Mouse (Mus musculus): Measurements from ENCODE around the gene Rtca. TPM values are rescaled to one million over a fixed set of nuclear protein-coding genes. Genes with fewer than 3 reads are reported as not detected.

Gene Rtca
- polyA plus RNA-seq, 1 experiment from 2014 or later: 118 TPM

GRCm38 (mm10) chr3:116529741-116530140, 21.7 kb upstream of the Rtca start:
- WGBS: 49% methylated on average over 5 of the region's 5 CpGs
- H3K9me3 ChIP-seq (ENCODE audit: control insufficient read depth, low read length): no peaks in the 10 kb centered on the region
- no peak overlapping the region for H3K9ac ChIP-seq (ENCODE audit: low read length)
- H3K27me3 ChIP-seq (ENCODE audit: control insufficient read depth, insufficient read depth, low read length): no peaks in the 10 kb centered on the region
- H3K4me2 ChIP-seq (ENCODE audit: low read depth): no peak overlapping the region
- DNase-seq (ENCODE audit: low spot score) (no peak), ATAC-seq (ENCODE audit: insufficient read depth, low FRiP score, low TSS enrichment) (no peak)
- H3K4me1 ChIP-seq (ENCODE audit: control insufficient read depth, insufficient read depth, low read length): no peaks in the 10 kb centered on the region
- H3K36me3 ChIP-seq (ENCODE audit: control insufficient read depth, insufficient read depth, low read length): no peaks in the 10 kb centered on the region
- no peak overlapping the region for H3K27ac ChIP-seq (ENCODE audit: low read depth, low read length)
- H3K4me3 ChIP-seq (ENCODE audit: low read depth, low read length): no peak overlapping the region

GRCm38 (mm10) chr3:116520141-116520761, 12.2 kb upstream of the Rtca start:
- H3K9ac ChIP-seq (ENCODE audit: low read length): no peak overlapping the region
- DNase-seq (ENCODE audit: low spot score) (no peak), ATAC-seq (ENCODE audit: insufficient read depth, low FRiP score, low TSS enrichment) (no peak)
- no peaks in the 10 kb centered on the region for H3K27me3 ChIP-seq (ENCODE audit: control insufficient read depth, insufficient read depth, low read length)
- no peaks in the 10 kb centered on the region for H3K36me3 ChIP-seq (ENCODE audit: control insufficient read depth, insufficient read depth, low read length)
- no peak overlapping the region for H3K27ac ChIP-seq (ENCODE audit: low read depth, low read length)
- 88% methylated on average over 12 of the region's 12 CpGs for WGBS
- no peak overlapping the region for H3K4me3 ChIP-seq (ENCODE audit: low read depth, low read length)
- no peaks in the 10 kb centered on the region for H3K4me1 ChIP-seq (ENCODE audit: control insufficient read depth, insufficient read depth, low read length)
- no peak overlapping the region for H3K4me2 ChIP-seq (ENCODE audit: low read depth)
- no peaks in the 10 kb centered on the region for H3K9me3 ChIP-seq (ENCODE audit: control insufficient read depth, low read length)

GRCm38 (mm10) chr3:116512904-116513716, 5.1 kb upstream of the Rtca start, which contains the start of gene Dbt:
Gene Dbt, plus strand, starts transcription at chr3:116513070.
- no peaks in the 10 kb centered on the region for H3K27me3 ChIP-seq (ENCODE audit: control insufficient read depth, insufficient read depth, low read length)
- 1% methylated on average over 36 of the region's 36 CpGs for WGBS
- peak; percentile 90 for DNase-seq (ENCODE audit: low spot score)
- ATAC-seq (ENCODE audit: insufficient read depth, low FRiP score, low TSS enrichment): peak; percentile 94
- H3K9me3 ChIP-seq (ENCODE audit: control insufficient read depth, low read length): no peaks in the 10 kb centered on the region
- peak within 1 kb of the TSS; percentile 55 for H3K4me3 ChIP-seq (ENCODE audit: low read depth, low read length)
- peak within 1 kb of the TSS; percentile 66 for H3K4me2 ChIP-seq (ENCODE audit: low read depth)
- H3K9ac ChIP-seq (ENCODE audit: low read length): peak within 1 kb of the TSS; percentile 67
- H3K36me3 ChIP-seq (ENCODE audit: control insufficient read depth, insufficient read depth, low read length): no peaks in the 10 kb centered on the region
- peaks cover 6% of the 10 kb centered on the region for H3K4me1 ChIP-seq (ENCODE audit: control insufficient read depth, insufficient read depth, low read length)
- no peak within 1 kb of the TSS for H3K27ac ChIP-seq (ENCODE audit: low read depth, low read length)

- H3K9me3 ChIP-seq (ENCODE audit: control insufficient read depth, low read length): no peaks in the 10 kb centered on the region
- peaks cover 6% of the 10 kb centered on the region for H3K4me1 ChIP-seq (ENCODE audit: control insufficient read depth, insufficient read depth, low read length)
- peak overlapping the region; percentile 55 for H3K4me3 ChIP-seq (ENCODE audit: low read depth, low read length)
- no peak overlapping the region for H3K9ac ChIP-seq (ENCODE audit: low read length)
- 43% methylated on average over 12 of the region's 12 CpGs for whole genome bisulfite sequencing
- H3K4me2 ChIP-seq (ENCODE audit: low read depth): peak overlapping the region; percentile 66
- no peaks in the 10 kb centered on the region for H3K27me3 ChIP-seq (ENCODE audit: control insufficient read depth, insufficient read depth, low read length)
- H3K36me3 ChIP-seq (ENCODE audit: control insufficient read depth, insufficient read depth, low read length): no peaks in the 10 kb centered on the region
- H3K27ac ChIP-seq (ENCODE audit: low read depth, low read length): no peak overlapping the region
- ATAC-seq (ENCODE audit: insufficient read depth, low FRiP score, low TSS enrichment) (peak; percentile 16; the same call in 1 of the 2 replicates), DNase-seq (ENCODE audit: low spot score) (no peak)
Measured at GRCm38 (mm10) chr3:116512151-116512903, 4.3 kb upstream of the Rtca start.

GRCm38 (mm10) chr3:116495671-116496070, 12.3 kb downstream of the Rtca start:
- Histone ChIP-seq H3K4me3 (ENCODE audit: low read depth, low read length) (no peak overlapping the region), H3K4me2 (ENCODE audit: low read depth) (no peak overlapping the region), H3K36me3 (ENCODE audit: control insufficient read depth, insufficient read depth, low read length) (peaks cover 23% of the 10 kb centered on the region), H3K27me3 (ENCODE audit: control insufficient read depth, insufficient read depth, low read length) (no peaks in the 10 kb centered on the region), H3K9me3 (ENCODE audit: control insufficient read depth, low read length) (no peaks in the 10 kb centered on the region), H3K27ac (ENCODE audit: low read depth, low read length) (no peak overlapping the region), H3K4me1 (ENCODE audit: control insufficient read depth, insufficient read depth, low read length) (no peaks in the 10 kb centered on the region), H3K9ac (ENCODE audit: low read length) (no peak overlapping the region)
- DNase-seq (ENCODE audit: low spot score): no peak
- ATAC-seq (ENCODE audit: insufficient read depth, low FRiP score, low TSS enrichment): no peak
- 84% methylated on average over 1 of the region's 1 CpGs for WGBS

GRCm38 (mm10) chr3:116493658-116494057, 14.3 kb downstream of the Rtca start:
- H3K27ac ChIP-seq (ENCODE audit: low read depth, low read length): no peak overlapping the region
- H3K4me3 ChIP-seq (ENCODE audit: low read depth, low read length): no peak overlapping the region
- H3K36me3 ChIP-seq (ENCODE audit: control insufficient read depth, insufficient read depth, low read length): peaks cover 18% of the 10 kb centered on the region
- ATAC-seq (ENCODE audit: insufficient read depth, low FRiP score, low TSS enrichment) (no peak), DNase-seq (ENCODE audit: low spot score) (no peak)
- no peaks in the 10 kb centered on the region for H3K9me3 ChIP-seq (ENCODE audit: control insufficient read depth, low read length)
- 70% methylated on average over 5 of the region's 5 CpGs for WGBS
- H3K4me1 ChIP-seq (ENCODE audit: control insufficient read depth, insufficient read depth, low read length): no peaks in the 10 kb centered on the region
- no peaks in the 10 kb centered on the region for H3K27me3 ChIP-seq (ENCODE audit: control insufficient read depth, insufficient read depth, low read length)
- H3K9ac ChIP-seq (ENCODE audit: low read length): no peak overlapping the region
- H3K4me2 ChIP-seq (ENCODE audit: low read depth): no peak overlapping the region

GRCm38 (mm10) chr3:116491923-116492454, 16.0 kb downstream of the Rtca start:
- DNase-seq (ENCODE audit: low spot score) (no peak), ATAC-seq (ENCODE audit: insufficient read depth, low FRiP score, low TSS enrichment) (no peak)
- no peak overlapping the region for H3K4me2 ChIP-seq (ENCODE audit: low read depth)
- no peaks in the 10 kb centered on the region for H3K4me1 ChIP-seq (ENCODE audit: control insufficient read depth, insufficient read depth, low read length)
- no peak overlapping the region for H3K4me3 ChIP-seq (ENCODE audit: low read depth, low read length)
- no peak overlapping the region for H3K27ac ChIP-seq (ENCODE audit: low read depth, low read length)
- H3K9me3 ChIP-seq (ENCODE audit: control insufficient read depth, low read length): no peaks in the 10 kb centered on the region
- peaks cover 20% of the 10 kb centered on the region for H3K36me3 ChIP-seq (ENCODE audit: control insufficient read depth, insufficient read depth, low read length)
- no peak overlapping the region for H3K9ac ChIP-seq (ENCODE audit: low read length)
- WGBS: 97% methylated on average over 1 of the region's 1 CpGs
- no peaks in the 10 kb centered on the region for H3K27me3 ChIP-seq (ENCODE audit: control insufficient read depth, insufficient read depth, low read length)

- WGBS: 94% methylated on average over 5 of the region's 5 CpGs
- H3K9ac ChIP-seq (ENCODE audit: low read length): no peak overlapping the region
- ATAC-seq (ENCODE audit: insufficient read depth, low FRiP score, low TSS enrichment): no peak
Measured at GRCm38 (mm10) chr3:116490920-116491319, 17.1 kb downstream of the Rtca start.

More at GRCm38 (mm10) chr3:116490920-116491319, 17.1 kb downstream of the Rtca start:
- H3K4me3 ChIP-seq (ENCODE audit: low read depth, low read length): no peak overlapping the region
- H3K27me3 ChIP-seq (ENCODE audit: control insufficient read depth, insufficient read depth, low read length): no peaks in the 10 kb centered on the region
- peaks cover 20% of the 10 kb centered on the region for H3K36me3 ChIP-seq (ENCODE audit: control insufficient read depth, insufficient read depth, low read length)
- H3K4me2 ChIP-seq (ENCODE audit: low read depth): no peak overlapping the region
- no peaks in the 10 kb centered on the region for H3K9me3 ChIP-seq (ENCODE audit: control insufficient read depth, low read length)
- no peak overlapping the region for H3K27ac ChIP-seq (ENCODE audit: low read depth, low read length)
- no peak for DNase-seq (ENCODE audit: low spot score)
- no peaks in the 10 kb centered on the region for H3K4me1 ChIP-seq (ENCODE audit: control insufficient read depth, insufficient read depth, low read length)

Measured in neural tube, embryonic 11.5 days (tissue).